In the genomic region with DNA sequence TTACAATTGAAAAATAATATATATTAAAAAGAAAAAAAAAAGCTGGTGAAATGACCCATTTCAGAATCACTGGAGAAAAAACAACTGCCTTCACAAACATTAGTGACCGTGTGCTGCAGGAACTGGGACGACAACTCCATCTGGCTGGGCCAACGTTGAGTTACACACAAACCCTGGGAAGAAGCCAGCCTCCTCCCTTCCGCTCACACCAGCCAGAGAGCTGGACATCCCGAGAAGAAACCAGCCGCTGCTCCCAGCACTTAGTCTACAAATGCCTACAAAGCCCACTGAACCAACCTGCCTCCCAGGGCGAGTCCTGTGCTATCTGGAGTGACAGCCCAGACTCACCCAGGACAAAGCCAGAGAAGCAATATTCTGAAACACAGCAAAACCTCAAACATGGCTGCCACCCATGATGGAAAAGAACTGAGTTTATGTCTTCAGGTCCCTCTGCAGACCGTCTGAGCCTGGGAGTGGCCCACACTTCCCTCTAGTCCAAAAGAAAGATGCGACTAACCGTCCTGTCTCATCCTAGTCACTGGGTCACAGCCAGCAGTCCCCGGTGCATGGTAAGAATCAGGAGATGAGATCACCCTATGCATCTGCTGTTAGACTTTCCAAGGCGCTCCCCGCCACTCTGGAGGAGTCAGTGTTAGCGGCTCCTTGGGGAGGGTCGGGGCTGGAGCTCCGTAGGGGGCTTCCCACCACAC, we compare ENCODE assay signal across 11 mouse cellular contexts. TPM values are rescaled to one million over a fixed set of nuclear protein-coding genes. Genes with fewer than 3 reads are reported as not detected.
DNase-seq lines count a peak whose midpoint lies in the region; ATAC-seq and TF ChIP-seq lines count a peak whose summit lies in the region.
"Had no signal": no experiment of that assay in that cellular context is flagged by ENCODE, and none has a peak within 500 bp of the region (broad histone marks: within the 10 kb centered on the region; RNA-seq: fewer than 3 reads in every experiment).

No protein-coding gene starts in this region.

- no peak for ATAC-seq in hindbrain, postnatal 0 days
- ATAC-seq in hindbrain, embryonic 13.5 days (ENCODE audit: low FRiP score): no peak
- ATAC-seq in midbrain, embryonic 13.5 days: no peak

- peaks cover 11% of the 10 kb centered on the region for H3K36me3 ChIP-seq in hindbrain, postnatal 0 days (ENCODE audit: insufficient read depth, low read length)
- peaks cover 47% of the 10 kb centered on the region for H3K36me3 ChIP-seq in hindbrain, embryonic 13.5 days
- peaks cover 46% of the 10 kb centered on the region for H3K36me3 ChIP-seq in midbrain, embryonic 13.5 days
- no peaks in the 10 kb centered on the region; the same call in 1 of the 2 replicates for H3K36me3 ChIP-seq in thymus, adult 2 months (ENCODE audit: control insufficient read depth, insufficient read depth, low read length)

- no peak overlapping the region for H3K27ac ChIP-seq in hindbrain, postnatal 0 days
- H3K27ac ChIP-seq in hindbrain, embryonic 13.5 days: no peak overlapping the region
- H3K27ac ChIP-seq in cortical plate, adult 2 months (ENCODE audit: insufficient read depth, low read length): 0 out of 2 replicates have a peak overlapping the region, but pooled peaks have one; percentile 6
- no peak overlapping the region for H3K27ac ChIP-seq in midbrain, embryonic 13.5 days
- H3K27ac ChIP-seq in thymus, adult 2 months (ENCODE audit: control insufficient read depth, insufficient read depth, low read length): no peak overlapping the region
- H3K27ac ChIP-seq: embryonic facial prominence, embryonic 12.5 days; neural tube, embryonic 13.5 days had no signal

- no peak overlapping the region for H3K9ac ChIP-seq in hindbrain, postnatal 0 days (replicated peaks; ENCODE audit: low read length)
- H3K9ac ChIP-seq in hindbrain, embryonic 13.5 days: no peak overlapping the region
- no peak overlapping the region for H3K9ac ChIP-seq in midbrain, embryonic 13.5 days (replicated peaks)
- H3K9ac ChIP-seq: embryonic facial prominence, embryonic 12.5 days; neural tube, embryonic 13.5 days had no signal

- DNase-seq in hindbrain, postnatal 0 days (ENCODE audit: low spot score): peak; percentile 30
- peak; percentile 83 for DNase-seq in brain, adult 2 months (ENCODE audit: low read depth, low spot score)
- peak; percentile 67 for DNase-seq in heart, postnatal 4 days
- DNase-seq in c-Kit-positive CD71-positive TER-119-positive erythroid progenitor cells, embryonic 14.5 days (ENCODE audit: low spot score): no peak
- no peak for DNase-seq in thymus, adult 2 months
- DNase-seq: liver had no signal

- no peak overlapping the region for H3K4me2 ChIP-seq in hindbrain, postnatal 0 days (ENCODE audit: low read depth, low read length)
- no peak overlapping the region for H3K4me2 ChIP-seq in hindbrain, embryonic 13.5 days
- no peak overlapping the region for H3K4me2 ChIP-seq in midbrain, embryonic 13.5 days (replicated peaks)
- H3K4me2 ChIP-seq: embryonic facial prominence, embryonic 12.5 days; neural tube, embryonic 13.5 days had no signal

- H3K4me1 ChIP-seq in hindbrain, postnatal 0 days (ENCODE audit: insufficient read depth, low read length): no peaks in the 10 kb centered on the region
- peaks cover 26% of the 10 kb centered on the region for H3K4me1 ChIP-seq in hindbrain, embryonic 13.5 days (replicated peaks)
- peaks cover 1% of the 10 kb centered on the region; the same call in 1 of the 2 replicates for H3K4me1 ChIP-seq in cortical plate, adult 2 months (ENCODE audit: control insufficient read depth, insufficient read depth, low read length)
- H3K4me1 ChIP-seq in midbrain, embryonic 13.5 days (replicated peaks): 0 out of 2 replicates have a peak, but pooled peaks cover 4% of the 10 kb centered on the region
- H3K4me1 ChIP-seq in thymus, adult 2 months (replicated peaks; ENCODE audit: control insufficient read depth, insufficient read depth, low read length): no peaks in the 10 kb centered on the region
- H3K4me1 ChIP-seq: embryonic facial prominence, embryonic 12.5 days had no signal

- TF ChIP-seq POLR2A in cortical plate, adult 2 months (IDR thresholded peaks at IDR 0.05; ENCODE audit: extremely low read depth, insufficient read depth, low read length): no peak
- no peak for TF ChIP-seq POLR2A in thymus, adult 2 months (IDR thresholded peaks at IDR 0.05; ENCODE audit: control insufficient read depth, extremely low read depth, insufficient read depth, low read length, poor library complexity)

- no peak for TF ChIP-seq CTCF in hindbrain, postnatal 0 days (IDR thresholded peaks at IDR 0.05; ENCODE audit: low read depth)
- TF ChIP-seq CTCF in cortical plate, adult 2 months (IDR thresholded peaks at IDR 0.05; ENCODE audit: extremely low read depth, insufficient read depth, low read length): no peak
- no peak for TF ChIP-seq CTCF in thymus, adult 2 months (IDR thresholded peaks at IDR 0.05; ENCODE audit: borderline replicate concordance, control insufficient read depth, extremely low read depth, insufficient read depth, low read length, poor library complexity)

- no peak overlapping the region for H3K4me3 ChIP-seq in hindbrain, postnatal 0 days (ENCODE audit: low read length)
- no peak overlapping the region for H3K4me3 ChIP-seq in hindbrain, embryonic 13.5 days
- no peak overlapping the region for H3K4me3 ChIP-seq in cortical plate, adult 2 months (ENCODE audit: insufficient read depth, low read length)
- no peak overlapping the region for H3K4me3 ChIP-seq in midbrain, embryonic 13.5 days (replicated peaks)
- H3K4me3 ChIP-seq in thymus, adult 2 months (ENCODE audit: control insufficient read depth, insufficient read depth, low read length): no peak overlapping the region
- H3K4me3 ChIP-seq: embryonic facial prominence, embryonic 12.5 days; neural tube, embryonic 13.5 days had no signal

- H3K9me3 ChIP-seq in hindbrain, postnatal 0 days (ENCODE audit: low read length): no peaks in the 10 kb centered on the region
- H3K9me3 ChIP-seq in hindbrain, embryonic 13.5 days: no peaks in the 10 kb centered on the region
- no peaks in the 10 kb centered on the region for H3K9me3 ChIP-seq in midbrain, embryonic 13.5 days
- H3K9me3 ChIP-seq: embryonic facial prominence, embryonic 12.5 days; neural tube, embryonic 13.5 days had no signal

- WGBS in hindbrain, postnatal 0 days: 71% methylated on average over 16 of the region's 16 CpGs
- WGBS in hindbrain, embryonic 13.5 days: 85% methylated on average over 16 of the region's 16 CpGs
- WGBS in midbrain, embryonic 13.5 days: 90% methylated on average over 16 of the region's 16 CpGs
- WGBS in thymus, adult 2 months: 94% methylated on average over 16 of the region's 16 CpGs

- no peaks in the 10 kb centered on the region for H3K27me3 ChIP-seq in hindbrain, postnatal 0 days (ENCODE audit: insufficient read depth, low read length)
- no peaks in the 10 kb centered on the region for H3K27me3 ChIP-seq in hindbrain, embryonic 13.5 days
- no peaks in the 10 kb centered on the region for H3K27me3 ChIP-seq in midbrain, embryonic 13.5 days
- no peaks in the 10 kb centered on the region for H3K27me3 ChIP-seq in thymus, adult 2 months (ENCODE audit: control insufficient read depth, insufficient read depth, low read length)
- H3K27me3 ChIP-seq: embryonic facial prominence, embryonic 12.5 days; neural tube, embryonic 13.5 days had no signal

RNA-seq across cellular contexts. Expression of a gene that starts 16.8 kb away (rescaled TPM):
- total RNA-seq in hindbrain, postnatal 0 days (2014; rRNA removed): 70.4 and 77.4 TPM in 2 replicates
- polyA plus RNA-seq in hindbrain, postnatal 0 days (2015; fragmentation: Nextera tagmentation; extraction: Ambion mirVana): 33.2 and 34.9 TPM in 2 replicates
- polyA plus RNA-seq in hindbrain, embryonic 13.5 days (2015; fragmentation: Nextera tagmentation; extraction: Ambion mirVana): 24.4 and 26.8 TPM in 2 replicates
- polyA plus RNA-seq in cortical plate, adult 2 months (2012; rRNA removed): 96.6 and 103 TPM in 2 replicates
- total RNA-seq in heart, postnatal 4 days (2021): 10 to 100 TPM; 13.8 to 17.3 TPM
- polyA plus RNA-seq in midbrain, embryonic 13.5 days (2015; fragmentation: Nextera tagmentation; extraction: Ambion mirVana): 21.3 and 22.9 TPM in 2 replicates
- polyA plus RNA-seq in thymus, adult 2 months (2012; rRNA removed): 39.8 and 55.7 TPM in 2 replicates

RNA-seq across cellular contexts. Expression of a gene that starts 17.7 kb away (rescaled TPM):
- total RNA-seq in hindbrain, postnatal 0 days (2014; rRNA removed): 1.1 TPM in 1 of 2 replicates, not detected in the other
- not detected in 2 replicates for polyA plus RNA-seq in hindbrain, postnatal 0 days (2015; fragmentation: Nextera tagmentation; extraction: Ambion mirVana)
- not detected in 2 replicates for polyA plus RNA-seq in hindbrain, embryonic 13.5 days (2015; fragmentation: Nextera tagmentation; extraction: Ambion mirVana)
- not detected in 2 replicates for polyA plus RNA-seq in cortical plate, adult 2 months (2012; rRNA removed)
- total RNA-seq in heart, postnatal 4 days (2021): not detected
- not detected in 2 replicates for polyA plus RNA-seq in midbrain, embryonic 13.5 days (2015; fragmentation: Nextera tagmentation; extraction: Ambion mirVana)
- 0.35 TPM in 1 of 2 replicates, not detected in the other for polyA plus RNA-seq in thymus, adult 2 months (2012; rRNA removed)
- polyA plus RNA-seq: embryonic facial prominence, embryonic 12.5 days; neural tube, embryonic 13.5 days had no signal

RNA-seq across cellular contexts. Expression of a gene that starts 28.4 kb away (rescaled TPM):
- 274 and 288 TPM in 2 replicates for total RNA-seq in hindbrain, postnatal 0 days (2014; rRNA removed)
- 346 and 360 TPM in 2 replicates for polyA plus RNA-seq in hindbrain, postnatal 0 days (2015; fragmentation: Nextera tagmentation; extraction: Ambion mirVana)
- 372 and 374 TPM in 2 replicates for polyA plus RNA-seq in hindbrain, embryonic 13.5 days (2015; fragmentation: Nextera tagmentation; extraction: Ambion mirVana)
- 123 and 130 TPM in 2 replicates for polyA plus RNA-seq in cortical plate, adult 2 months (2012; rRNA removed)
- 100 to 1,000 TPM; 130 to 135 TPM for total RNA-seq in heart, postnatal 4 days (2021)
- 364 and 371 TPM in 2 replicates for polyA plus RNA-seq in midbrain, embryonic 13.5 days (2015; fragmentation: Nextera tagmentation; extraction: Ambion mirVana)
- polyA plus RNA-seq in thymus, adult 2 months (2012; rRNA removed): 103 and 113 TPM in 2 replicates

Comparison
In these comparisons a context has a peak if more than half of its experiments do, and no peak if none do; other contexts are left out.
1. DNase-seq: peak in hindbrain, postnatal 0 days (single experiment), brain, adult 2 months (single experiment) and heart, postnatal 4 days (single experiment); none in c-Kit-positive CD71-positive TER-119-positive erythroid progenitor cells, embryonic 14.5 days (single experiment) and thymus, adult 2 months (single experiment).